Mouse (Mus musculus) spleen, adult 2 months (tissue): ENCODE data around the gene Rreb1. TPM values are rescaled to one million over a fixed set of nuclear protein-coding genes. Genes with fewer than 3 reads are reported as not detected.

Experiments used
- DNase-seq, 2 experiments: peaks; one replicate each; pipeline versions ENCODE4 v3.0.0 to v3.0.0-alpha.2; 2012 to 2021; ENCODE audit warnings: low spot score in 2 of 2, low read depth in 1 of 2
- H3K27ac ChIP-seq: fragments of 200-500 bp; 2 replicates; pipeline ENCODE4 v1.5.1; 2012; ENCODE audit warnings: low read length, inconsistent platforms; ENCODE audit not compliant: insufficient read depth
- H3K27me3 ChIP-seq: fragments of 200-500 bp; 2 replicates; pipeline ENCODE4 v1.6.1; 2012; ENCODE audit warnings: mild to moderate bottlenecking, moderate library complexity, low read length, inconsistent platforms; ENCODE audit not compliant: control insufficient read depth, insufficient read depth
- H3K36me3 ChIP-seq: fragments of 200-500 bp; 2 replicates; pipeline ENCODE4 v1.6.1; 2012; ENCODE audit warnings: mild to moderate bottlenecking, low read length, inconsistent platforms; ENCODE audit not compliant: control insufficient read depth, insufficient read depth
- H3K4me1 ChIP-seq: fragments of 200-500 bp; 2 replicates; pipeline ENCODE4 v1.6.1; 2011; ENCODE audit warnings: inconsistent platforms; ENCODE audit not compliant: control insufficient read depth, insufficient read depth, insufficient read length
- H3K4me3 ChIP-seq: fragments of 200-500 bp; 2 replicates; pipeline ENCODE4 v1.5.1; 2011; ENCODE audit warnings: mild to moderate bottlenecking, inconsistent platforms; ENCODE audit not compliant: insufficient read depth, insufficient read length; ENCODE audit errors: extremely low read depth
- CTCF ChIP-seq: fragments of 200-500 bp; IDR thresholded peaks from 2 replicates; pipeline ENCODE4 v1.5.1; 2011; ENCODE audit warnings: mild to moderate bottlenecking, inconsistent platforms; ENCODE audit not compliant: insufficient read depth, insufficient read length, insufficient replicate concordance; ENCODE audit errors: extremely low read depth
- POLR2A ChIP-seq: fragments of 200-500 bp; IDR thresholded peaks from 2 replicates; pipeline ENCODE4 v1.6.1; 2011; ENCODE audit warnings: low read depth, low read length, inconsistent platforms
- WGBS: fragments of 180-500 bp; shearing (Covaris S2); methylation state at CpG from one replicate; pipeline ENCODE4 v1.1.7; 2018; 5-methylcytosine and 5-hydroxymethylcytosine counted together
- polyA plus RNA-seq: library from polyadenylated mRNA; depleted of rRNA; stranded (reverse); fragments of >200 nt; gene quantifications from 2 replicates; pipeline ENCODE4 v1.2.3, GENCODE M21; 2012

Gene Rreb1
- polyA plus RNA-seq, 1 experiment = 15.5 TPM

- no peak overlapping the region for H3K4me3 ChIP-seq
- H3K27me3 ChIP-seq = no peaks in the 10 kb centered on the region
- H3K4me1 ChIP-seq = no peaks in the 10 kb centered on the region
- H3K36me3 ChIP-seq = no peaks in the 10 kb centered on the region
- 91% methylated on average over 9 of the region's 9 CpGs for WGBS
- H3K27ac ChIP-seq = no peak overlapping the region
- TF ChIP-seq POLR2A (no peak), CTCF (no peak)
- no peak for DNase-seq
These were observed 36.8 kb downstream of the Rreb1 start for GRCm38 (mm10) chr13:37815001-37815400.

- H3K36me3 ChIP-seq = no peaks in the 10 kb centered on the region
- no peaks in the 10 kb centered on the region for H3K27me3 ChIP-seq
- no peak overlapping the region for H3K27ac ChIP-seq
- no peaks in the 10 kb centered on the region for H3K4me1 ChIP-seq
- 92% methylated on average over 5 of the region's 5 CpGs for WGBS
- no peak overlapping the region for H3K4me3 ChIP-seq
- DNase-seq = no peak
- TF ChIP-seq POLR2A (no peak), CTCF (no peak)
These were observed 38.5 kb downstream of the Rreb1 start for GRCm38 (mm10) chr13:37816736-37817135.

- WGBS = 42% methylated on average over 4 of the region's 4 CpGs
- no peak for TF ChIP-seq POLR2A
- no peak for TF ChIP-seq CTCF
- no peak overlapping the region for H3K27ac ChIP-seq
- no peaks in the 10 kb centered on the region for H3K36me3 ChIP-seq
- DNase-seq = no peak
- H3K27me3 ChIP-seq = no peaks in the 10 kb centered on the region
- no peak overlapping the region for H3K4me3 ChIP-seq
- H3K4me1 ChIP-seq = no peaks in the 10 kb centered on the region
These were observed 43.2 kb downstream of the Rreb1 start for GRCm38 (mm10) chr13:37821413-37821812.

GRCm38 (mm10) chr13:37824331-37824920 is 46.2 kb downstream of the Rreb1 start:
- DNase-seq = no peak
- H3K27me3 ChIP-seq = no peaks in the 10 kb centered on the region
- H3K27ac ChIP-seq = no peak overlapping the region
- no peaks in the 10 kb centered on the region for H3K36me3 ChIP-seq
- TF ChIP-seq CTCF = no peak
- no peak for TF ChIP-seq POLR2A
- WGBS = 71% methylated on average over 4 of the region's 4 CpGs
- no peak overlapping the region for H3K4me3 ChIP-seq
- H3K4me1 ChIP-seq = peaks cover 8% of the 10 kb centered on the region

- 12% methylated on average over 27 of the region's 27 CpGs for WGBS
- no peaks in the 10 kb centered on the region for H3K27me3 ChIP-seq
- no peaks in the 10 kb centered on the region for H3K36me3 ChIP-seq
- H3K4me3 ChIP-seq = peak overlapping the region; percentile 89
- H3K4me1 ChIP-seq = peaks cover 8% of the 10 kb centered on the region
- H3K27ac ChIP-seq = 0 out of 2 replicates have a peak overlapping the region, but pooled peaks have one; percentile 31
- DNase-seq = no peak
- no peak for TF ChIP-seq POLR2A
- no peak for TF ChIP-seq CTCF
These were observed 46.9 kb downstream of the Rreb1 start for GRCm38 (mm10) chr13:37824956-37825645.

- Histone ChIP-seq H3K27me3 (no peaks in the 10 kb centered on the region), H3K27ac (peak overlapping the region; percentile 89), H3K4me1 (peaks cover 8% of the 10 kb centered on the region), H3K36me3 (no peaks in the 10 kb centered on the region), H3K4me3 (peak overlapping the region; percentile 89)
- WGBS = under 1% methylated on average over 41 of the region's 43 CpGs
- peak in 1 of 2 experiments; percentile 71 for DNase-seq
- no peak for TF ChIP-seq CTCF
- peak; percentile 68 for TF ChIP-seq POLR2A
These were observed 47.6 kb downstream of the Rreb1 start for GRCm38 (mm10) chr13:37825646-37826280.

- Histone ChIP-seq H3K4me1 (peaks cover 12% of the 10 kb centered on the region), H3K27ac (peak overlapping the region; percentile 89), H3K27me3 (no peaks in the 10 kb centered on the region), H3K4me3 (peak overlapping the region; percentile 89), H3K36me3 (no peaks in the 10 kb centered on the region)
- WGBS = 1% methylated on average over 63 of the region's 65 CpGs
- DNase-seq = peak in 1 of 2 experiments; percentile 38
- TF ChIP-seq CTCF (no peak), POLR2A (no peak; the same call in 1 of the 2 replicates)
These were observed 48.2 kb downstream of the Rreb1 start for GRCm38 (mm10) chr13:37826281-37826993.
